Mouse (Mus musculus) lung, postnatal 0 days (tissue): ENCODE data around the gene Atg4b.

Experiments used
- CTCF ChIP-seq: IDR thresholded peaks from 2 replicates; pipeline ENCODE4 v1.5.1; 2016; ENCODE audit warnings: antibody characterized with exemption, mild to moderate bottlenecking
- EP300 ChIP-seq: IDR thresholded peaks from 2 replicates; pipeline ENCODE4 v1.6.1; 2016; ENCODE audit warnings: antibody characterized with exemption, mild to moderate bottlenecking, control low read depth

DNA sequence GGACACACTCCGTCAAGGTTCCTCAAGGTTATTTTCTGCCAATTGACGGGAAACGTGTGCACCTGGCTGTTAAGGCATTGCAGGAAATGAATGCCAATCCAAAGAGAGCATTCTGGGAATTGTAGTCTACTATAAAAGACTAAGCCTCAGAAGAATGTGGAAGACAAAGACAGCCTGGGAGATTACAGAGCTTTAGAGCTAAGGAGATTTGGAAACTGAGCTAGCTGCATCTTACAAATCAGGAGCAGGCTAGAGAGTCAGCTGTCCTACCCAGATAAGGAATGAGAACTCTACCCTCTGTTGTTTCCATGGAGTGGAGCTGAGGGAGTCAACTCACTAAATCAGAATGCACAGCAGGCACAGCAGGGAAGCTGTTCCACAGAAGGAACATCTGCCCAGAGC, 19.4 kb upstream of the Atg4b start:
- TF ChIP-seq CTCF = no peak
- TF ChIP-seq EP300 = no peak
